Mouse (Mus musculus) myocyte (in vitro differentiated cells): Measurements from ENCODE around the gene Rps10. TPM values are rescaled to one million over a fixed set of nuclear protein-coding genes. Genes with fewer than 3 reads are reported as not detected.

Experiments used
- H3K27me3 ChIP-seq: one replicate; pipeline ENCODE4 v1.6.1; 2011; ENCODE audit not compliant: control insufficient read depth, insufficient read depth, insufficient read length
- H3K36me3 ChIP-seq: one replicate; pipeline ENCODE4 v1.6.1; 2011; ENCODE audit not compliant: control insufficient read depth, insufficient read depth
- H3K4me2 ChIP-seq: one replicate; pipeline ENCODE4 v1.6.1; 2011; ENCODE audit warnings: low read depth, control low read depth
- H3K4me3 ChIP-seq: one replicate; pipeline ENCODE4 v1.5.1; 2011; ENCODE audit warnings: mild to moderate bottlenecking, control low read depth, moderate library complexity
- H3K79me2 ChIP-seq: one replicate; pipeline ENCODE4 v1.6.1; 2011; ENCODE audit not compliant: control insufficient read depth, insufficient read depth
- H3ac ChIP-seq: one replicate; pipeline ENCODE4 v1.6.1; 2011; ENCODE audit not compliant: control insufficient read depth, insufficient read length
- CEBPB ChIP-seq: IDR thresholded peaks from 2 replicates; pipeline ENCODE4 v1.6.1; 2011; ENCODE audit warnings: mild to moderate bottlenecking, moderate library complexity; ENCODE audit not compliant: poor library complexity, insufficient read depth, severe bottlenecking
- E2F4 ChIP-seq: IDR thresholded peaks from one replicate; pipeline ENCODE4 v1.6.1; 2011; ENCODE audit warnings: mild to moderate bottlenecking, control low read depth, moderate library complexity; ENCODE audit not compliant: insufficient read depth
- MAX ChIP-seq: IDR thresholded peaks from one replicate; pipeline ENCODE4 v1.6.1; 2011; ENCODE audit warnings: low read depth, mild to moderate bottlenecking, control low read depth
- MYOD1 ChIP-seq, 3 experiments: IDR thresholded peaks; one replicate each; pipeline ENCODE4 v1.6.1; 2011; ENCODE audit warnings: control low read depth in 2 of 3, low read depth in 2 of 3, mild to moderate bottlenecking in 2 of 3, moderate library complexity in 1 of 3; ENCODE audit not compliant: insufficient read length in 2 of 3, control insufficient read depth in 1 of 3
- MYOG ChIP-seq, 3 experiments: IDR thresholded peaks; one replicate each; pipeline ENCODE4 v1.6.1; 2011; ENCODE audit warnings: control low read depth in 2 of 3, low read depth in 2 of 3, mild to moderate bottlenecking in 2 of 3; ENCODE audit not compliant: insufficient read length in 2 of 3, control insufficient read depth in 1 of 3, insufficient read depth in 1 of 3
- POLR2A ChIP-seq: IDR thresholded peaks from one replicate; pipeline ENCODE4 v1.6.1; 2011; ENCODE audit warnings: low read depth, mild to moderate bottlenecking, control low read depth, moderate library complexity; ENCODE audit not compliant: insufficient read length
- POLR2AphosphoS2 ChIP-seq: IDR thresholded peaks from one replicate; pipeline ENCODE4 v1.6.1; 2011; ENCODE audit warnings: low read depth, control low read depth; ENCODE audit not compliant: insufficient read length
- REST ChIP-seq: IDR thresholded peaks from one replicate; pipeline ENCODE4 v1.6.1; 2011; ENCODE audit warnings: mild to moderate bottlenecking, control low read depth, moderate library complexity; ENCODE audit not compliant: insufficient read depth, insufficient read length
- SRF ChIP-seq: IDR thresholded peaks from one replicate; pipeline ENCODE4 v1.6.1; 2011; ENCODE audit warnings: low read depth; ENCODE audit not compliant: control insufficient read depth, insufficient read length
- TCF12 ChIP-seq: IDR thresholded peaks from one replicate; pipeline ENCODE4 v1.6.1; 2011; ENCODE audit warnings: mild to moderate bottlenecking, control low read depth; ENCODE audit not compliant: poor library complexity, insufficient read depth, severe bottlenecking
- TCF3 ChIP-seq: IDR thresholded peaks from one replicate; pipeline ENCODE4 v1.6.1; 2011; ENCODE audit warnings: low read depth, control low read depth; ENCODE audit not compliant: insufficient read length
- USF1 ChIP-seq: IDR thresholded peaks from one replicate; pipeline ENCODE4 v1.6.1; 2011; ENCODE audit warnings: low read depth, mild to moderate bottlenecking, control low read depth, moderate library complexity
- polyA plus RNA-seq: library from polyadenylated mRNA; unstranded; fragments of >200 nt; fragmentation: generic; extraction: Trizol; gene quantifications from one replicate; pipeline ENCODE4 v1.2.1, GENCODE M21; 2012; ENCODE audit warnings: missing spikeins

The Rps10 gene
- polyA plus RNA-seq, 1 experiment = 3,606 TPM

DNA sequence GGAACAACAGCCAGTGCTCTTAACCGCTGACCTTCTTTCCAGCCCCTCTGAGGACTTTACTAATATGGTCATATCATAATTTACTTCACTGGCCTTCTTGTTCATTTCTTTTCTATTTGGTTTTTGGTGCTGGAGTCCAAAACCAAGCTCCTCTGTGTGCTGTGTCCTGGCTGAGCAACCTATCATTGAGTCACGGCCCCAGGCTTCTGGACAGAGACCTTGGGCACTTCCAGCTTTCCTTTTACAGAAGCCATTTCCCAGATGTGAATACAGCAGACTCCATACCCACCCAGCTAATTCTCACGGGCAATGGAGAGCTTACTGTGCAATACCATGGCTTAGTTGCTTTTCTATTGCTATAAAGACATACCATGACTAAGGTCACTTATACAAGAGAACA is 36.2 kb downstream of the Rps10 start:
- H3K36me3 ChIP-seq = no peaks in the 10 kb centered on the region
- peaks cover 67% of the 10 kb centered on the region for H3K79me2 ChIP-seq
- no peak for TF ChIP-seq REST
- TF ChIP-seq MYOD1 (IDR thresholded peaks at IDR 0.05; ENCODE audit: control insufficient read depth in 1 of 3, insufficient read length in 2 of 3, low read depth in 2 of 3) = no peak
- no peak for TF ChIP-seq SRF
- no peak for TF ChIP-seq MAX
- TF ChIP-seq USF1 = no peak
- TF ChIP-seq CEBPB = no peak
- no peak for TF ChIP-seq TCF12
- no peak for TF ChIP-seq POLR2AphosphoS2
- TF ChIP-seq MYOG (IDR thresholded peaks at IDR 0.05; ENCODE audit: control insufficient read depth in 1 of 3, insufficient read depth in 1 of 3, insufficient read length in 2 of 3, low read depth in 2 of 3) = no peak
- no peak for TF ChIP-seq TCF3
- no peak for TF ChIP-seq E2F4
- no peak for TF ChIP-seq POLR2A
- no peak overlapping the region for H3K4me2 ChIP-seq
- H3ac ChIP-seq = no peak overlapping the region
- H3K27me3 ChIP-seq = no peaks in the 10 kb centered on the region
- H3K4me3 ChIP-seq = no peak overlapping the region

DNA sequence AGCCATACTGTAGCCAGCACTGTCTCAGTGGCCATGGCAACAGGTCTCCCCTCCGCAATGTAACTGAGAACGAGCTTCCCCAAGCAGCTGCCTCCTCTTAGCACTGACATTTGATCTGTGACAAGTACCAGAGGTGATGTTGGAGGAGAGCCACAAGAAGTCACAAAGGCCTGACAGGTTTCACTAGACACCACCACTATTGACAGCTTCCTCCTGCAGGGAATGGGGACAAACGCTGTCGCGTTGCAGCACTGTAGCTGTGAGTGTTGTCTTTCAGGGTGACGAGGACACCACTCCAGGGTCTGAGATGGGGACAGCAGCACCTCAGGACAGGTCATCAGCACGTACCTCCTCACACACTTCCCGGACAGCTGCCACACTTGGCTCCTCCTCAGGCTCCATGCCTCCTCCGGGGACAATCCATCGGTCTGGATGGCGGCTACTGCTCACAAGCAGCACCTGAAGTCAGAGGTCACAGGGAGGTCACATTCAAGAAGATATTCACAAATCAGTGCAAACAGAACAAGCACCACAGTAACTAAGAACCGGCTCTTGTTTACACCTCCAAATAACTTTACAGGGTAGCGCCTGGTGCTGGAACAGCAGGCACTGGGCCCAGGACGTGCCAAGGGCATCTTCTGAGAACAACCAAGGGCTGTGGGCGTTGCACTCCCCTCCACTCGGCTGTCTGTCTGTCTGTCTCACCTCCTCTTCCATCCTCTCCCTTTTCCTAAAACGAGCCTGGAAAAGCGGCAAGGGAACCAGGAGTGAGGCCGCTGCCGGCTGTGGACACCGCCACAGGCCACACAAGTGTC is 39.9 kb downstream of the Rps10 start:
- Histone ChIP-seq H3K4me2 (no peak overlapping the region), H3K36me3 (peaks cover 6% of the 10 kb centered on the region), H3ac (no peak overlapping the region), H3K4me3 (no peak overlapping the region), H3K27me3 (no peaks in the 10 kb centered on the region), H3K79me2 (peaks cover 45% of the 10 kb centered on the region)
- TF ChIP-seq SRF = no peak
- no peak for TF ChIP-seq REST
- TF ChIP-seq POLR2A = no peak
- TF ChIP-seq USF1 = no peak
- peak in 1 of 3 experiments; percentile 5 for TF ChIP-seq MYOG (IDR thresholded peaks at IDR 0.05; ENCODE audit: control insufficient read depth in 1 of 3, insufficient read depth in 1 of 3, insufficient read length in 2 of 3, low read depth in 2 of 3)
- no peak for TF ChIP-seq TCF3
- TF ChIP-seq CEBPB = no peak
- no peak for TF ChIP-seq TCF12
- no peak for TF ChIP-seq POLR2AphosphoS2
- peak in 1 of 3 experiments; percentile 61 for TF ChIP-seq MYOD1 (IDR thresholded peaks at IDR 0.05; ENCODE audit: control insufficient read depth in 1 of 3, insufficient read length in 2 of 3, low read depth in 2 of 3)

DNA sequence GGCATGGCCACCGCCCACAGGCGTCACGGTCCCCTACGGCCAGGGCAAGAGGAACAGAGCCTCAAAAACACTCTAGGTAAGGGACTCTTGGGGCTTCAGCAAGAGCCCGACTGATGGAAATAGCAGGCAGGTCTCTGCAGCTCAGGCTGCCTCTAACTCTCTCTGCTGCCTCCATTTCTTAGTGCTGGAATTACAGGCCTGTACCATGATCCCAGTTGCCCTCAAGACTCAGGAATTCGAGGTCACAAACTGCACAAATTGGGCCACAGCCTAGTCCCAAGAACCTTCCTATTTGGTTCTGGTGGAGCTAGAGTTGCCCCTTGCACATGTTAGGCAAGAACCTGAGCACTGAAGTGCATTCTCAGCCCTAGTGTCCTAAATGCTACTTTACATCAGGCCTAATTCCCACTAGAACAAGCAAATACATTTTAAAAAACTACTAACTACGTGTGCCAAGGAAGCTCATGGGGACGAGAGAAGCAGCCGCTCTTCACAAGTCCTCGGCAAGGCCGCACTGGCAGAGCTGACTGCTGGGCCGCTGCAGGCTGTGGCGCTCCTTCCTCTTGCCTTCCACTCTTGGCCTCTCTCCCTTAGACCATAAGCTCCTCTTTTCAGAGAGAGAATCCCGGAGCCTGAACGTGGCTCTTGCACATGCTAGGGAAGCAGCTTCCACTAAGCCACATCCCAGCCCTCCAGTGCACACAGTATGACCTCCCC is 40.7 kb downstream of the Rps10 start:
- Histone ChIP-seq H3K4me3 (no peak overlapping the region), H3ac (no peak overlapping the region), H3K4me2 (no peak overlapping the region), H3K36me3 (peaks cover 6% of the 10 kb centered on the region), H3K79me2 (peaks cover 37% of the 10 kb centered on the region), H3K27me3 (no peaks in the 10 kb centered on the region)
- TF ChIP-seq CEBPB (no peak), MAX (no peak), E2F4 (no peak), MYOD1 (IDR thresholded peaks at IDR 0.05; ENCODE audit: control insufficient read depth in 1 of 3, insufficient read length in 2 of 3, low read depth in 2 of 3) (no peak), TCF3 (no peak), MYOG (IDR thresholded peaks at IDR 0.05; ENCODE audit: control insufficient read depth in 1 of 3, insufficient read depth in 1 of 3, insufficient read length in 2 of 3, low read depth in 2 of 3) (no peak), SRF (no peak), POLR2A (no peak), POLR2AphosphoS2 (no peak)

DNA sequence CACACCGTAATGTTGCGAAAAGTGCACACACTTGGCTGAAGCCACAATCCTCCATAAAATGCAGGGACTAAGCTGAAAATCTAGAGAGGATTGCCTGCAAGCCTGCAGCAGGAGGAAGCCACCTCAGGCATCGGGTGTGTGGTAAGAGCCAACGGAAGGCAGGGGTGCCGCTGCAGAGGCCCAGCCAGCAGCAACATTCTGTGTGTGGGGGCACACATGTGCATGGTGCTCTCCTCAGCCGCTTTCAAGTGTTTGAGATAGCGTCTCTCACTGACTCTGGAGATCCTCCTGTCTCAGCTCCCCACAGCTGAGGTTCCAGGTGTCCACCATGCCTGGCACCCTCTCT is 43.9 kb downstream of the Rps10 start:
- TF ChIP-seq TCF3 (no peak), MYOD1 (IDR thresholded peaks at IDR 0.05; ENCODE audit: control insufficient read depth in 1 of 3, insufficient read length in 2 of 3, low read depth in 2 of 3) (peak in 1 of 3 experiments; percentile 3)
- peaks cover 6% of the 10 kb centered on the region for H3K36me3 ChIP-seq
- no peak overlapping the region for H3K4me3 ChIP-seq

More for the DNA sequence above, 43.9 kb downstream of the Rps10 start:
- no peaks in the 10 kb centered on the region for H3K27me3 ChIP-seq
- peaks cover 18% of the 10 kb centered on the region for H3K79me2 ChIP-seq
- H3K4me2 ChIP-seq = no peak overlapping the region
- H3ac ChIP-seq = no peak overlapping the region
